Mouse (Mus musculus) lung, adult 2 months (tissue): ENCODE measurements around the gene Kif2a. TPM values are rescaled to one million over a fixed set of nuclear protein-coding genes. Genes with fewer than 3 reads are reported as not detected.

ENCODE experiments used
- DNase-seq: peaks from one replicate; pipeline ENCODE4 v3.0.0; 2022
- H3K4me1 ChIP-seq: fragments of 200-500 bp; 2 replicates; pipeline ENCODE4 v1.6.1; 2011; ENCODE audit warnings: low read length; ENCODE audit not compliant: control insufficient read depth, insufficient read depth
- H3K4me3 ChIP-seq: fragments of 200-500 bp; replicated peaks from 2 replicates; pipeline ENCODE3; 2011; ENCODE audit warnings: low read depth, mild to moderate bottlenecking, control low read depth, low read length; ENCODE audit errors: extremely low read depth
- CTCF ChIP-seq: fragments of 200-500 bp; IDR thresholded peaks from 2 replicates; pipeline ENCODE4 v1.5.1; 2011; ENCODE audit warnings: mild to moderate bottlenecking, low read length, control low read depth; ENCODE audit not compliant: insufficient read depth
- POLR2A ChIP-seq: fragments of 200-500 bp; IDR thresholded peaks from 2 replicates; pipeline ENCODE4 v1.6.1; 2011; ENCODE audit warnings: low read depth, mild to moderate bottlenecking, control low read depth, low read length, borderline replicate concordance; ENCODE audit errors: extremely low read depth
- WGBS: fragments of 180-500 bp; shearing (Covaris S2); methylation state at CpG from one replicate; pipeline ENCODE4 v1.1.7; 2018; 5-methylcytosine and 5-hydroxymethylcytosine counted together
- polyA plus RNA-seq: library from polyadenylated mRNA; depleted of rRNA; stranded (reverse); fragments of >200 nt; gene quantifications from 2 replicates; pipeline ENCODE4 v1.2.3, GENCODE M21; 2012; rRNA removed

Kif2a gene
- polyA plus RNA-seq, result 1.7 and 4.5 TPM in 2 replicates

- TF ChIP-seq CTCF (no peak), POLR2A (no peak; the same call in 1 of the 2 replicates)
- H3K4me1 ChIP-seq, result peaks cover 6% of the 10 kb centered on the region; the same call in 1 of the 2 replicates
- peak; percentile 62 for DNase-seq
- WGBS, result under 1% methylated on average over 86 of the region's 87 CpGs
- H3K4me3 ChIP-seq, result peak within 1 kb of the TSS; percentile 99
Measured at GRCm38 (mm10) chr13:107021461-107022265, at the start of gene Kif2a. TSS of gene Kif2a (minus strand) at chr13:107022126.

DNA sequence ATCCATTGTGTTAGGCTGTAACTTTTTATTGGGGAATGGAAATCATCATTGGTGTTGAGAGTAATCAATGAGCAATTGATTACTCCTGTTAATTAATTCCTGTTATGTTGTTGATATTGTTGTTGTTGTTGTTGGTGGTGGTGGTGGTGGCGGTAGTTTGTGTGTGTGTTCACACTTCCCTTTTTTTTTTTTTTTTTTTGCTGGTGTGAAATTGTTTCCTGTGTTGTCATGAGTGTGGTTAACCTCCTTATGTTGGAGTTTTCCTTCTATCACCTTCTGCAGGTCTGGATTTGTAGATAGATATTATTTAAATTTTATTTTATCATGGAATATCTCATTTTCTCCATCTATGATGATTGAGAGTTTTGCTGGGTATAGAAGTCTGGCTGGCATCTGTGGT, 47.1 kb upstream of the Kif2a start:
- no peak overlapping the region for H3K4me3 ChIP-seq
- no peak for DNase-seq
- TF ChIP-seq POLR2A (no peak), CTCF (no peak)
- no peaks in the 10 kb centered on the region for H3K4me1 ChIP-seq
- WGBS, result 81% methylated on average over 1 of the region's 1 CpGs

DNA sequence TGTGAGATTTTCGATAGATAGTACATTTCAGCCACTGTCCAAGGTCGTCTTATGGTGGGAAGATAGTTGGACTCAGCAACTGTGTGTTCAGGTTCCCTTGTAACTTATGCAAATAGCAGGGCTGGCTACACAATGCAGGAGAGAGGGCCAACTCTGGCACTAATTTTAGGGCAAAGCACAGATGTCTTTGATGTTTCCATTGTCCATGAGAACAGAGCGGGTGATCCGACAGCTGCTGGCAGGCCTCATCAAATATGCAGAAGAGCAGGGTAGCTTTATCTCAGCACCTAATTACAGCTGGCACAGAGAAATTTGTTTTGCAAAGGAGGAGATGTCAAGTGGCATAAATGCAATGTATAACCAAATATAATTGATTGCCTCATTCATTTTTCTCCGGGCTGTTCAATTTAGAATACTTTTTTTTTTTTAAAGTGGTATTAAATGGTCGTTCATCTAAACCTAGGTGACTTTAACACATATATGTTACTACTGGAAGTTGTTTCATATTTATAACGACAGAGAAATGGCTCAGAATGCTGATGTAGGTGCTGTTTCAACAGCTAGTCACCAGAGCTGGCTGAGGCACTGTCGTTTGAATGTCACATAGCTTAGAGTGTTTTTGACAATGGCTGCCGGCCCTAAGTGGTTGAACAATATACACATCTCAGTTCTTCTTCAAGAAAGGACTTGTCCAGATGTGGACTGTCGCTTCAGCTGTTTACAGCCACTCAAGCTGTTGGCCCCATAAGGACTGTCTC, 43.4 kb upstream of the Kif2a start:
- WGBS, result 63% methylated on average over 10 of the region's 10 CpGs
- H3K4me3 ChIP-seq, result no peak overlapping the region
- TF ChIP-seq CTCF (no peak), POLR2A (no peak)
- DNase-seq, result no peak
- no peaks in the 10 kb centered on the region for H3K4me1 ChIP-seq

DNA sequence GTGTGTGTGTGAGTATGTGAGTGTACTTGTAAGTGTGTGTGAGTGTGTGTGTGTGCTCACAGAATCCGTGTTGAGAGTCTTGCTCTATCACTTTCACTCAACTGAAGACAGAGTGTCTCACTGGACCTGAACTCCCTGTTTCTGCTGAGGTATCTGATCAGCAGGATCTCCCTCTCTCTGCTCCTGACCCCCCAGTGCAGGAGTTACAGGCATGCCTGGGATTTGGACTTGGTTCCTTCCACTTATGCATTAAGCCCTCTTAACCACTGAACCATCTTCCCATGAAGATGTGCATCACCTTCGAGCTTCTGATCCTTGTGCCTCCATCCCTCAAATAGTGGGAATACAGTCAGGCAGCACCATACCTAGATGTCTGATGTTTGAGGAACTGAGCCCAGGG, 42.3 kb upstream of the Kif2a start:
- no peaks in the 10 kb centered on the region for H3K4me1 ChIP-seq
- DNase-seq, result no peak
- TF ChIP-seq CTCF, result no peak
- no peak for TF ChIP-seq POLR2A
- WGBS, result 69% methylated on average over 2 of the region's 2 CpGs
- H3K4me3 ChIP-seq, result no peak overlapping the region

- no peaks in the 10 kb centered on the region for H3K4me1 ChIP-seq
- H3K4me3 ChIP-seq, result no peak overlapping the region
- TF ChIP-seq POLR2A (no peak), CTCF (no peak)
- no peak for DNase-seq
- WGBS, result 42% methylated on average over 7 of the region's 7 CpGs
Measured at GRCm38 (mm10) chr13:107063115-107063807, 41.3 kb upstream of the Kif2a start.

- no peak for TF ChIP-seq POLR2A
- no peak for TF ChIP-seq CTCF
- Histone ChIP-seq H3K4me1 (no peaks in the 10 kb centered on the region), H3K4me3 (no peak overlapping the region)
- DNase-seq, result no peak
- WGBS, result 78% methylated on average over 7 of the region's 7 CpGs
Measured at GRCm38 (mm10) chr13:107060098-107060497, 38.2 kb upstream of the Kif2a start.

DNA sequence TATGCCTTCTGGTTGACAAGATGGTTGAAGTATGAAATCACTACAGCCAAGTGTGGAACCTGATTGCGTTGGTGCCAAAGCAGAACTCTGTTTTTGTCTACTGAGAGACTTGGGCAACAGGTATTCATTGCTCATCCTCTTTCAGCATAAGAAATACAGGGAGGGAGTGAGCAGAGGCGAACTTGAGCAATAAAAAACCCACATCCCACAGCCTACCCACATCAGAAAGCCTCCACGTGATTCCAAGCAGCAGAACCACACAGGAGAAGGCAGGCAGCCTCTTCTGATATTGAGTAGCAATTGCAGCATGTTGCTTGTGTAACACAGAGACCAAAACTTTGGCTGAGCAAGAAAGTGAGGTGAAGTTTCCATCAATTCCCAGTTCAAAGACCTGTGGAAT, 37.5 kb upstream of the Kif2a start:
- WGBS, result 77% methylated on average over 3 of the region's 3 CpGs
- TF ChIP-seq CTCF (no peak), POLR2A (no peak)
- no peak for DNase-seq
- Histone ChIP-seq H3K4me1 (no peaks in the 10 kb centered on the region), H3K4me3 (no peak overlapping the region)

DNA sequence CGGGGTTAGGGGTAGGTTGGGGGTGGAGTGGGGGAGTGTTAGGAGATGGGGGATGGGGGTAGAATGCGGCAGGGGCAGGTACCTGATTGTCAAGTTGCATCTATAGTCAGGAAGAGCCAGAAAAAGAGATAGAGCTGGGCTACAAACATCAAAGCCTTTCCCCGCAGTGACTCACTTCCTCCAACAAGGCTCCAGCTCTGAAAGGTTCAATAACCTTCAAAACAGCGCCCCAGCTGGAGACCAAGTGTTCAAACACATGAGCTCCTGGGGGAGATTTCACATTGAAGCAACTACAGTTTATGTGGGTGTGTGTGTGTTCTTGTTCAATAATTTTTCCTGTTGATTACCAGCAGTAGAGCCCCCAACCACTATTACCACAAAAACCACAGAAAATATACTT, 34.4 kb upstream of the Kif2a start:
- 24% methylated on average over 4 of the region's 4 CpGs for WGBS
- peak; percentile 30 for DNase-seq
- H3K4me3 ChIP-seq, result no peak overlapping the region
- no peak for TF ChIP-seq POLR2A
- peak; percentile 7; the same call in 1 of the 2 replicates for TF ChIP-seq CTCF
- H3K4me1 ChIP-seq, result no peaks in the 10 kb centered on the region

DNA sequence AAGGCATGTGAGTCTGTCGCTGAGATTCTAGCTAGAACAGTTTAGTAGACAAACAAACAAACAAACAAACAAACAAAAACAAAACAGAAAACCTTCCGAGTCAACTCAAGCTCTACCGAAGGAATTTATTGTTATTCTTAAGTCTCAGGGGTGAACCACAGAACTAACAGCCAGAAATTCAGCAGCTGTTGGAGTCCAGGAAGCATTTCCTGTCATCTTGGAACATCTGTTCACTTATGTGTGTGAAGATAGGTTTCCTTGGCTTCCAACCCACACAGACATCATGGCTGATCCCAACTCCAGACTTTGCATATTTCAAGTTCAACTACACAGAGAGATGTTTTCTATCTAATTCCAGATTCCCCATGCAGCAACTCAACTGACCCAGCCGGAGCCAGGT, 32.6 kb upstream of the Kif2a start:
- no peaks in the 10 kb centered on the region for H3K4me1 ChIP-seq
- WGBS, result 57% methylated on average over 4 of the region's 4 CpGs
- no peak for DNase-seq
- TF ChIP-seq CTCF (no peak), POLR2A (no peak)
- H3K4me3 ChIP-seq, result no peak overlapping the region

DNA sequence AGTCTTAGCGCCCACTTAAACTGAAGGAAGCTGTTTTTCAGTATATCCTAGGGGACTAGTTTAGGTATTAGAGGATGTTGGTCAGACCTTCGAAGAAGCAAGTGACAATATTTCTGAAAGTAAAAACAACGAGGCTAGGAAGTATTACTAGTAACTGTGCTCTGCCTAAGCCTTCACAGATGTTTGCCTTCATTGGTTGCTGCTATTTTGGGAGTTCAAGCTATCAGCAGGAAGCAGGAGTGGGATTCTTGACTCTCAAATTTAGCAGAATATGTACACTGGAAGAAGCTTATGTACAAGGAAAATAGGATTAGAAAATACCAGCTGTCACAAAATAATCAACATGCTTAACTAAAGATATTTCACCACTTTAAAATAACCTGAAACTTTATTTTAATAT, 29.4 kb upstream of the Kif2a start:
- H3K4me3 ChIP-seq, result no peak overlapping the region
- no peak for DNase-seq
- no peaks in the 10 kb centered on the region for H3K4me1 ChIP-seq
- WGBS, result 54% methylated on average over 3 of the region's 3 CpGs
- TF ChIP-seq CTCF, result no peak
- no peak for TF ChIP-seq POLR2A
